In the genomic region with DNA sequence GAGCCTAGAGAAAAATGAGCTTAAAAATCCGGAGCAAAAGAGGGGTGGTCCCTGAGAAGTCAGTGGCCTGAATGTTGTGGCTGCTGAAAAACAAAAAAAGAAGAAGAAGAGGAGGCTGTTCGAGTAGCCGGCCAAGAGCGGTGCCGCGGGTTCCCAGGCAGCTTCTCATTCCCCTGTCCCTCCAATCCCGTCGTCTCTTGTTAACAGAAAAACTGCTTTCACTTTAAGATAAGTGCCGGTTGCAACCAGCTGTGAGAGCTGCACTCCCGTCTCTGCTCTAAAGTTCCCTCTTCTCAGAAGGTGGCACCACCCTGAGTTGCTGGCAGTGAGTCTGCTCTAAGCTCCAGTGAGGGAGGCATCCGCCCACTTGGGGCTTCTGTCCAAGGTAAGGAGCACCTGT, we compare ENCODE assay signal across 9 mouse cellular contexts. TPM values are rescaled to one million over a fixed set of nuclear protein-coding genes. Genes with fewer than 3 reads are reported as not detected.
DNase-seq lines count a peak whose midpoint lies in the region; ATAC-seq and TF ChIP-seq lines count a peak whose summit lies in the region.
"Not testable (repeated sequence)": the region's sequence is repeated elsewhere in the genome, so short reads cannot be mapped to it uniquely, and the experiment has no call there.
"Had no signal": no experiment of that assay in that cellular context is flagged by ENCODE, and none has a peak within 500 bp of the region (broad histone marks: within the 10 kb centered on the region; RNA-seq: fewer than 3 reads in every experiment).

A gene (plus strand): TSS at position 228 of the 400 bp plus-strand sequence.

- H3K4me2 ChIP-seq in forebrain, postnatal 0 days (ENCODE audit: low read depth) = peak within 1 kb of the TSS; percentile 42

- WGBS in forebrain, postnatal 0 days = 2% methylated on average over 10 of the region's 11 CpGs
- WGBS in liver, adult 2 months = 2% methylated on average over 11 of the region's 11 CpGs
- WGBS in midbrain, embryonic 10.5 days = 8% methylated on average over 11 of the region's 11 CpGs

- H3K9me3 ChIP-seq in forebrain, postnatal 0 days (ENCODE audit: low read length); midbrain, embryonic 10.5 days (replicated peaks): not testable (repeated sequence)

- ATAC-seq in forebrain, postnatal 0 days = not testable (repeated sequence)

- H3K4me1 ChIP-seq in forebrain, postnatal 0 days (ENCODE audit: insufficient read depth); liver, adult 2 months (ENCODE audit: control insufficient read depth, insufficient read depth, low read length); midbrain, embryonic 10.5 days: not testable (repeated sequence)

- DNase-seq in 416B (ENCODE audit: low read depth) = peak; percentile 15
- DNase-seq in embryo, embryonic 10 days (ENCODE audit: low spot score) = peak; percentile 37
- DNase-seq in forebrain, postnatal 0 days = peak; percentile 12
- DNase-seq in heart, postnatal 25 days (ENCODE audit: low spot score) = peak; percentile 12
- DNase-seq in kidney, adult 9 months = peak; percentile 2
- DNase-seq in liver, adult 2 months (ENCODE audit: extremely low read depth, low read depth, low spot score) = peak; percentile 62
- peak; percentile 14 for DNase-seq in midbrain, embryonic 10.5 days (ENCODE audit: low spot score)
- peak; percentile 20 for DNase-seq in ovary, postnatal 36 days (ENCODE audit: low spot score)

- TF ChIP-seq POLR2A in liver, adult 2 months (IDR thresholded peaks at IDR 0.05; ENCODE audit: extremely low read depth, insufficient read depth, low read length) = not testable (repeated sequence)

- TF ChIP-seq CTCF in forebrain, postnatal 0 days (IDR thresholded peaks at IDR 0.05; ENCODE audit: low read depth); liver, adult 2 months (IDR thresholded peaks at IDR 0.05; ENCODE audit: low read depth, low read length): not testable (repeated sequence)

- not testable (repeated sequence) for H3K27ac ChIP-seq in forebrain, postnatal 0 days (ENCODE audit: low read depth, low read length); midbrain, embryonic 10.5 days (replicated peaks)
- peak within 1 kb of the TSS; percentile 96 for H3K27ac ChIP-seq in liver, adult 2 months (replicated peaks; ENCODE audit: insufficient read depth, low read depth, low read length)

- not testable (repeated sequence) for H3K9ac ChIP-seq in forebrain, postnatal 0 days
- H3K9ac ChIP-seq in liver, adult 2 months (ENCODE audit: low read depth, low read length) = peak within 1 kb of the TSS; percentile 42

- not testable (repeated sequence) for H3K79me2 ChIP-seq in liver, adult 2 months (ENCODE audit: control insufficient read depth, insufficient read depth, low read length)

- intact Hi-C loops in heart, postnatal 25 days (cut with DNase I) = not testable (repeated sequence)

- not testable (repeated sequence) for H3K36me3 ChIP-seq in forebrain, postnatal 0 days (ENCODE audit: insufficient read depth); liver, adult 2 months (ENCODE audit: control insufficient read depth, insufficient read depth, low read length); midbrain, embryonic 10.5 days

- H3K27me3 ChIP-seq in forebrain, postnatal 0 days (ENCODE audit: insufficient read depth, low read length); liver, adult 2 months (ENCODE audit: control insufficient read depth, insufficient read depth, low read length); midbrain, embryonic 10.5 days (ENCODE audit: low read depth, poor library complexity, severe bottlenecking): not testable (repeated sequence)

- peak within 1 kb of the TSS; percentile 27 for H3K4me3 ChIP-seq in forebrain, postnatal 0 days (ENCODE audit: low read depth, low read length)
- peak within 1 kb of the TSS; percentile 55 for H3K4me3 ChIP-seq in liver, adult 2 months (ENCODE audit: insufficient read depth, low read depth, low read length)
- H3K4me3 ChIP-seq in midbrain, embryonic 10.5 days = peak within 1 kb of the TSS; percentile 43

RNA-seq across cellular contexts. Expression of the gene that starts here (rescaled TPM):
- 0.05 and 0.08 TPM in 2 replicates for total RNA-seq in forebrain, postnatal 0 days (2014; rRNA removed)
- 1.1 and 1.2 TPM in 2 replicates for polyA plus RNA-seq in forebrain, postnatal 0 days (2015; fragmentation: Nextera tagmentation; extraction: Ambion mirVana)
- total RNA-seq in heart, postnatal 25 days (2021) = 1 to 10 TPM; 5.3 to 6.2 TPM
- 8.7 and 10.7 TPM in 2 replicates for total RNA-seq in liver, adult 2 months (2014; rRNA removed)
- polyA plus RNA-seq in liver, adult 2 months (2012; rRNA removed) = 1.7 TPM in 2 replicates
- not detected in 2 replicates for polyA plus RNA-seq in midbrain, embryonic 10.5 days (2016; fragmentation: Nextera tagmentation; extraction: Ambion mirVana)
- total RNA-seq: left cerebral cortex, adult 8-10 months had no signal

Comparison
In these comparisons a context has a peak if more than half of its experiments do, and no peak if none do; other contexts are left out.
1. Peak in DNase-seq and H3K4me3 ChIP-seq in midbrain, embryonic 10.5 days; RNA of the gene not detected or under 1 TPM.
2. DNase-seq: peak in every context shown above with its lines; median percentile 62 in liver, adult 2 months; 37 in embryo, embryonic 10 days; 20 in ovary, postnatal 36 days; 15 in 416B; 14 in midbrain, embryonic 10.5 days; 12 in forebrain, postnatal 0 days; 12 in heart, postnatal 25 days; 2 in kidney, adult 9 months.